Mouse (Mus musculus) right cerebral cortex, postnatal 36 days (tissue): ENCODE measurements around the gene Tmem45b.
"Not testable (repeated sequence)": the region's sequence is repeated elsewhere in the genome, so short reads cannot be mapped to it uniquely, and the experiment has no call there.

Experiments used
- DNase-seq, 2 experiments: peaks; one replicate each; pipeline ENCODE4 v3.0.0; 2022; ENCODE audit warnings: low spot score in 2 of 2, mixed read lengths in 1 of 2

The Tmem45b gene

GRCm38 (mm10) chr9:31463692-31464474, at the start of gene Tmem45b:
Gene Tmem45b, minus strand, starts transcription at chr9:31464462.
- DNase-seq: no peak

GRCm38 (mm10) chr9:31508189-31508588, 43.9 kb upstream of the Tmem45b start:
- no peak for DNase-seq

- not testable (repeated sequence) for DNase-seq
Measured at GRCm38 (mm10) chr9:31501221-31501620, 37.0 kb upstream of the Tmem45b start.

GRCm38 (mm10) chr9:31463190-31463589, 1.1 kb downstream of the Tmem45b start:
- no peak for DNase-seq

GRCm38 (mm10) chr9:31454356-31454755, 9.9 kb downstream of the Tmem45b start:
- no peak for DNase-seq

- DNase-seq: no peak
Measured at GRCm38 (mm10) chr9:31452166-31452565, 12.1 kb downstream of the Tmem45b start.

GRCm38 (mm10) chr9:31449145-31449772, 15.0 kb downstream of the Tmem45b start:
- no peak for DNase-seq

- DNase-seq: no peak
Measured at GRCm38 (mm10) chr9:31444236-31444635, 20.0 kb downstream of the Tmem45b start.

GRCm38 (mm10) chr9:31441487-31441886, 22.8 kb downstream of the Tmem45b start:
- no peak for DNase-seq

- no peak for DNase-seq
Measured at GRCm38 (mm10) chr9:31440366-31440765, 23.9 kb downstream of the Tmem45b start.

- no peak for DNase-seq
Measured at GRCm38 (mm10) chr9:31439341-31439740, 24.9 kb downstream of the Tmem45b start.

- no peak for DNase-seq
Measured at GRCm38 (mm10) chr9:31438834-31439233, 25.4 kb downstream of the Tmem45b start.

GRCm38 (mm10) chr9:31437861-31438260, 26.4 kb downstream of the Tmem45b start:
- DNase-seq: no peak

GRCm38 (mm10) chr9:31435415-31435814, 28.8 kb downstream of the Tmem45b start:
- no peak for DNase-seq

GRCm38 (mm10) chr9:31433431-31433830, 30.8 kb downstream of the Tmem45b start:
- no peak for DNase-seq

GRCm38 (mm10) chr9:31432336-31432975, 31.8 kb downstream of the Tmem45b start:
- DNase-seq: no peak

- no peak for DNase-seq
Measured at GRCm38 (mm10) chr9:31431751-31432150, 32.5 kb downstream of the Tmem45b start.

- no peak for DNase-seq
Measured at GRCm38 (mm10) chr9:31430011-31430410, 34.3 kb downstream of the Tmem45b start.

- no peak for DNase-seq
Measured at GRCm38 (mm10) chr9:31428971-31429370, 35.3 kb downstream of the Tmem45b start.

- DNase-seq: no peak
Measured at GRCm38 (mm10) chr9:31422143-31422542, 42.1 kb downstream of the Tmem45b start.

GRCm38 (mm10) chr9:31418821-31419220, 45.4 kb downstream of the Tmem45b start:
- no peak for DNase-seq

GRCm38 (mm10) chr9:31412165-31412564, 52.1 kb downstream of the Tmem45b start:
- DNase-seq: no peak

GRCm38 (mm10) chr9:31405217-31405616, 59.0 kb downstream of the Tmem45b start:
- no peak for DNase-seq
